Mouse (Mus musculus) frontal cortex, postnatal 14 days (tissue): Measurements from ENCODE around the gene Fadd.

Experiments used
- DNase-seq, 2 experiments: peaks; one replicate each; pipeline ENCODE4 v3.0.0; 2022; ENCODE audit warnings: low spot score in 2 of 2

The Fadd gene

DNA sequence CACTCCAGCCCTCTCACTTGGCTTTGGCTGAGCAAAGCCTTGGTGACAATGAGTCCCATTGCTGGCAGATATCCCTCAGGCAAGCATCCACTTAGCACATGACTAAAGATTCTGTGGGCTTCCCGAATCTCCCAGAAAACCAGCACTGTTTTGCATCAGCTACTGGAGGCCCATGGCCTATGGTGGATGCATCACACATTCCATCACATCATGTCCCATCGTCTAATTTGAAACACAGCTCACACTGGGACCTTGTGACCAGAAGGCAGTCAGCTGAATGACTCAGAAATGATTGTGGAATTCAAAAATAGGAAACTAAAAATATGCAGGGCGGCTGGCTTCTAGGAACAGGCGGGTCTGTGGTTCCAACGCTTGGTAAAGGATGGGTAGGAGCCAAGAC, 4.4 kb downstream of the Fadd start:
- no peak for DNase-seq

DNA sequence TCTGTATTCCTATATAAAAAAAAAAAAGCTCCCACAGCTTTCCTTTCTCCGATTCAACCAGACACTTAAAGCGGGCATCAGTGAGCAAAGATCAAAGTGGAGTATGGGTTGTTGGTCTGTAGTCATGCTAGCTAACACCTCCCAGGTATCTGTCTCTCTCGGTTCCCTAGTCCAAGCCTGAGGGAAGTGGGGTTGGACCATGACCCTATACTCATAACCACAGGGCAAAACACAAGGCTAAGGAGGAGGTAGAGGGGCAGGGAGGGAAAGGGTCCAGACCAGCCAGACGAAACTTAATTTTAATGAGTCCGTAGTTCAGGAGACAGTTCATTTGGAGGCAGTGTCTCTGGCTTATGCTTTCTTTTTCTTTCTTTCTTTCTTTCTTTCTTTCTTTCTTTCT, 10.0 kb downstream of the Fadd start:
- no peak for DNase-seq

GRCm38 (mm10) chr7:144571598-144571997, 10.7 kb downstream of the Fadd start:
- no peak for DNase-seq

DNA sequence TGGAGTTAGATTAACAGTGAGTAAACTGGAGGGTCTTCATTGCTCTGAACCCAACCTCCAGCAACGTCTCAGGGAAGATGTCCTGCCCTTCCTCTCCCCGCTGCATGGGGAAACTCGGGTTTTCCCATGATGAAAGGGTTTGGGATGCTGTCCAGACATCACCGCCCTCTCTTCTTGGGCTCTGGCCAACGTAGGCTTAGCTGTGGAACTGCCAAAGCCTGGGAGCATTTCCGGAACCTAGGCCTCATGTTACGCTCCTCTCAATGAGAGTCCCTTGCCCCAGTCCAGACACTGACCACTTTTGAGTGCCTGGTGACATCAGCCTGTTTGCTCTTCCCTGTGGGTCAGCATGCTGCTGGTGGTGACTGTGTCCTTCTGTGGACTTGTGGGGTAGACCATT, 12.8 kb downstream of the Fadd start:
- DNase-seq: no peak

- DNase-seq: no peak
These were observed 14.2 kb downstream of the Fadd start for GRCm38 (mm10) chr7:144568091-144568490.

DNA sequence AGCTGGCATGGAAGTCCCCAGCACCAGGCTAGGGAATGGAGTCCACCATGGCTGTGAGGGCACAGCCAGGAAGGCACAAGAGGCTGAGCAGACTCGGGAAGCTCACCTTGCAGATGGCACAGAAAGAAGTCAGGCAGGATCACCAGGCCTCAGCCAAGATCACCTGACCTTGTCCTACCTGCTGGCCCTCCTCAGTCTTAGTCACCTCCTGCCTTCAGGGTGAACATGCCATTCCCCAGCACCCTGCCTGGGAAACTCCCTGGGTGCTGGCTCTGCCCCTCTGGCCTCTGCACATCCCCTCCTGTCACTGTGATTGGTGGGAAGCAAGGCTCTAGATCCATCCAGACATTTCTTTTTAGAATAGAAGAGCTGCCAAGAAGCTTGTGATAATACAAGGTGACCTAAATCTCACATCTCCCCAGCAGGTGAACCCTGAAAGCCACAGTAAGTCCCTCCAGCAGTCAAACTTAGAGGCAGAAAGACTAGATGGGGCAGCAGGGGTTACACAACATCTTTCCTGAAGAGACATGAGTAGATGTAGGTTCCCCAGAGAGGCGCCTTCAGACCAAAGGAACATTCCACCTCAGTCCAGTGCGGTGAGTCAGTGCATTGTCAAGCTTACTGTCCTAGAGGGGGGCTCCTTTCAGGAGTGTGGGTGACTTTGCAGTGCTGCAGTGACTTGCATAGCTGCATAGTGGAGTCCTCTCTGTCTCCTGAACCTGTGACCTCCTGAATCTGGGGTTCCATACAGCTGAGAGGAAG, 15.2 kb downstream of the Fadd start:
- no peak for DNase-seq

DNA sequence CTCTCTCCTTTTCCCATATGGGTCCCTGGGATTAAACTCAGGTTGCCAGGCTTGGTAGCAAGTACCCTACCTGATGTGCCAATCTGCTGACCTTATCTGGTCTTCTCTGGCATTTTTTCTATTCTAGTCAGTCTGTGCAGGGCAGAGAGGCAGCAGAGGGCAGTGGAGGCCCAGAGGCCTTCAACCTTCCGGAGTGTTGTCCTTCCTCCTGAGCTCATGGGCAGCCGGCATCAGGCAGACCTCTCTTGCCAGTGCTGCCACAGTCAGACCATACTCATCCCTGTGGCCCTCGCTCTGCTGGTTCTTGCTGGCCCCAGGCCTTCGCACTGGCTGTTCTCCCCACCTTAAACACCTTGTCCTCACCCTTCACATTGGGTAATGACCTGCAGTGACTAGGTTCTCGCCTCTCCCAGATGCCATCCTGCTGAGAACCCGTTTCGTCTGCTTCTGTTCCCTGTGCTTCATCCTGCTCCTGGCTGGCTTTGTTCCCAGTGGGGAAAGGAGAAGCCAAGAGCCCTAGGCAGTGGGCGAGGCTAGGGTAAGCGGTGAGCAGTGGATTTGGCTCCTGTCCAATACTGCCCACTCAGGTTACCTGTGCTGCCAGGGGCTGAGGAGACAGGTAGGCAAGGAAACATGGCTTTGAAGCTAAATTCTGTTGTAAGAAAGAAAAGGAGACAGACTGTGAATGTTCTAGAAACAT, 18.7 kb downstream of the Fadd start:
- DNase-seq: no peak

DNA sequence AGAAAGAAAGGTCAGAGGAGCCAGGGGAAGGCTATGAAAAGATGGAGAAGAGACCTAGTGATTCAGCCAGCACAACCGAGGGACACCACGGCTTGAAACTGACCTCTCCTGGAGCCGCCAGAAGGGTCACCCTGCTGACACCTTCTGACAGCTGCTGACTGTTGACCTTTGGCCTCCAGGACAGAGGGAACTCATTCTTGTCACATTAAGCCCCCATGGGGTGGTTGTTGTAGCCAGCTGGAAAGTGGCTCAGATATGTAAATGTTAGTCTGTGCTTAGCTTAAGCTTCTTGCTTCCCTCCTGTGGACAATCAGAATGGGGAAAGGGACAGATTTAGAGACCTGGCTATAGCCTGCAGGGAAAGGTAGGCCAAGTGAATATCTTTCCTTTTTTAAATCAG, 20.2 kb downstream of the Fadd start:
- DNase-seq: no peak

DNA sequence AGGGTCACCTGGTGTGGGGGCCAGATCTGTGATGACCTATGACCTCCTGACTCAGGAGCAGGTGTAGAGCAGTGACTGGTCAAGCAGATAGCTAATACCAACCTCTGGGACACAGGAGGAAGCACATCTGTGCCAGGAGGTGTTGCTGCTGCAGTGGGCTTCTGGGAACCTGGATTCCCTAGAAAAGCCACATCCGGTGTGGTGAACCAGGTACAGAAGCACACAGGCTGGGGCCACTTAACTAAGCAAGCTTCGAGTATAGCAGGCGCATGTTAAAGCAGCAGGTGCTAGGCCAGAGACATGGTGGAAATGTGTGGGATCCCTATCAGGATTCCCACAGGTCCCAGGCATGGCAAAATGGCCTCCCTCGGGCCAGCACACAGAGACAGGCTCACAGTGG, 21.7 kb downstream of the Fadd start:
- DNase-seq: no peak

DNA sequence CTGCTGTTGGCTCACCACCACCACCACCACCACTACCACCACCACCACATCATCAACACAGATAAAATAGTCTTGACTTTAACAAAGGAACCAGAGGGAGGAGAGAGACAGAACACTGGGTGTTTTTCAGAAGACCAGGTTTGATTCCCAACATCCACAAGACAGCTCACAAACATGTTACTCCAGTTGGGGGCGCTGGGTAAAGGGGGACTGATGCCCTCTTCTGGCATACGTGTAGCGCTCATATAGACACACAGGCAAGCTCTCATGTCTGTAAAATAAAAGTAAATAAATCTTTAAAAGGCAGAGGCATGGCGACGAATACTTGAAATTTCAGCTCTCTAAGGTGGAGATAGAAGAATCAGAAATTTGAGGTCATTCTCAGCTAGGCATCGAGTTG, 23.7 kb downstream of the Fadd start:
- DNase-seq: no peak

DNA sequence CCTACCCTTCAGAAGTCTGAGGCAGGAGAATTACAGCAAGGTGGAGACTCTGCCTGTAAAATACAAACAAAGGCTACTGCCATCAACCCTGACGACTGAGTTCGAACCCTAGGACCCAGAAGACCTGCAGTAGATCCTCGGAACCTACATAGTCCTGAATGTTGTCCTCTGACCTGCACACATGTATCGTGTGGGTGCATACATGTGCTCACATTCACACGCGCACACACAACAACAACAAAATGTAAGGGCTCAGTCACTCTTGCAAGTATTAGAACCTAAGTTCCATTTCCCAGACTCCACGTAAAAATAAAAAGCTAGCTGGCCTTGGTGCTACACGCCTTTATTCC, 28.2 kb downstream of the Fadd start:
- DNase-seq: no peak

DNA sequence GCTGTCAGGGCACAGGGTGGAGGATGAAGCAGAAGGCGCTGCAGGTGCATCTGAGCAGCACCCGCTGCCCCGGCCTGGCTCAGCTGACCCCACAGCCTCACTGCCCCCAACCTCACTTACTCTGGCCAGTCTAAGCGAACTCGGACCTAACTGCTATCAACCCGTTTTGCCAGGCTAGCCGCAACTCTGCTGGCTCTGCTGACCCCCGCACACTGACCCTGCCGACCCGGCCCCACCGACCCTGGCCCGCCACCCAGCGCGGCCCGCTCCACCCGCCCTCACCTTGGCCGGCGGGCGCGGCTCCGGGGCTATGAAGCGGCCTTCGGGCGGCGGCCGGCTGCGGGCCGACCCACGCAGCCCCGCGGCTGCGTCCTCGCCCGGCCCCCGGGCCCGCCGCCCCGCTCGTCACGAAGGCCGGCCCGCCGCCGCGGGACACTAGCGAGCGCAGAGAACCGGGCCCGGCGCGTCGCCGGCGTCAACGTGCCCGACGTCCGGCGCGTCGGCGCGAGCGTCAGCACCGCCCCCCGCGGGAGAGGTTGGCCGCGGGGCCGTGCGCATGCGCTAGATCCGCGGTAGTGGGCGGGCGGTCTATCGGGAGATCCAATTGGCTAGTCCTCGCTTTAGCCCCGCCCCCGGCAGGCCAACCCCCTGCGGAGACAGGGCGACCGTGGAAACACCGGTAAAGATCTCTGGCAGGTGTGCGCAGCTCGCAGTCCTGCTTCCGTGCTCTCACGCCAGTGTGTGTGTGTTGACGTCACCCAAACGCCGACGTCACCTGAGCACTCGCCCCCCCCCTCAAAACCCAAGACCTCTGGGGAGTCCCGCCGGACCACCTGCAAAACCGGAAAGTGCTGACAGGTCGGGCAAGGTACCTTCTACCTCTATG, 28.8 kb downstream of the Fadd start, which contains the start of gene Ppfia1:
TSS of gene Ppfia1 (minus strand) at position 493 of the 886 bp plus-strand sequence.
- peak; percentile 95 to 98 for DNase-seq

DNA sequence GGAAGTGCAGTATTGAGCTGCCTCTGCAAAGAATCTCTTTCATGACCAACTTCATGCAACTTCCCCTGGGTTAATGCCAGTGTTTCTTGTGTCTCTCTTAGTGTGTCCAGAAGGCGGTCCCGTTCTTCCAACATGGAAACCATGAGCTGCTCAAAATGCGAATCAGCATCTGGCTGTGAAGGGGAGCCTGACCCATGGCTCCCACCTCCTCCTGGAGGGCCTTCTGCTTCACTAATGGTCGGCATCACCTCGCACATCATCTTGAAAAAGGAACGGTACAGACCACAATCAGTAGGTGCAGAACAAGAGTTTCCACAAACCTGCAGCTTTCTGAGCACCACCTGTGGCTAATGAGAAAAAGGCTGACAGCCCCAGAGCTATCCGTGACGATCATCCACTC, 30.0 kb downstream of the Fadd start:
- DNase-seq: no peak

GRCm38 (mm10) chr7:144550811-144551210, 31.5 kb downstream of the Fadd start:
- DNase-seq: no peak

- DNase-seq: no peak
These were observed 32.2 kb downstream of the Fadd start for GRCm38 (mm10) chr7:144549904-144550566.

GRCm38 (mm10) chr7:144545231-144545630, 37.0 kb downstream of the Fadd start:
- no peak for DNase-seq

DNA sequence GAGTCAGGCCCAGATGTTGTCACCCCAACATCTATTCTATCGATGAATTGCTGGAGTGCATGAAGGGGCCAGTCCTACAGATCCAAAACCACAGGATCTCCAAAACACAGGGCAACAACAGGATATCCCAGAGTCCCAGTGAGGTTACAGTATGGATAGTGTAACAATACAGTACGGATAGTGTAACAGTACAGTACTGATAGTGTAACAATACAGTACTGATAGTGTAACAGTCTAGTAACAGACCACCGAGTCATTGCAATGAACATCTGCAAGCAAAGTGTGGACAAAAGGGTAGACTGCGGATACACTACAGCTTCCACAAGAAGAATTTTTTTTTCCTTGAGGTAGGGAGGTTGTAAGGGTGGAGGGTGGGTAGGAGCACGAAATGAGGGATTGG, 40.9 kb downstream of the Fadd start:
- DNase-seq: no peak

DNA sequence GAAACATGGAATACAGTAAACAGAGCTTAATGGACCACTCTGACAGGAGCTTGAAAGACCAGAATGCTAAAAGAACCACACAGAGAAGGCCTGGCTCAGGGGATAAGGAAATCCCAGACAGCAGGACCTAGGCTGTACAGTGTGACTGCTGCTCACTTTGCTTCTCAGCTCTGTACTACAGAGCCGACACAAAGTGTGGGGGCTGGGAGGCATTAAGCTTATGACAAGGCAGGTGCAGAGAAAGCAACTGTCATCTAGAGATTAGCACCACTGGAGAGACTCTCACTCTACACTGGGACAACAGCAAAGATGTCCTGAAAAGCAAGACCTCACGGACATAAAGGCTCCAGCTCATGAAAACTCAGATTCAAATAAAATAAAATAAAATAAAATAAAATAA, 43.1 kb downstream of the Fadd start:
- no peak for DNase-seq

GRCm38 (mm10) chr7:144538030-144538644, 44.1 kb downstream of the Fadd start:
- DNase-seq: no peak

GRCm38 (mm10) chr7:144536367-144536766, 45.9 kb downstream of the Fadd start:
- no peak for DNase-seq

DNA sequence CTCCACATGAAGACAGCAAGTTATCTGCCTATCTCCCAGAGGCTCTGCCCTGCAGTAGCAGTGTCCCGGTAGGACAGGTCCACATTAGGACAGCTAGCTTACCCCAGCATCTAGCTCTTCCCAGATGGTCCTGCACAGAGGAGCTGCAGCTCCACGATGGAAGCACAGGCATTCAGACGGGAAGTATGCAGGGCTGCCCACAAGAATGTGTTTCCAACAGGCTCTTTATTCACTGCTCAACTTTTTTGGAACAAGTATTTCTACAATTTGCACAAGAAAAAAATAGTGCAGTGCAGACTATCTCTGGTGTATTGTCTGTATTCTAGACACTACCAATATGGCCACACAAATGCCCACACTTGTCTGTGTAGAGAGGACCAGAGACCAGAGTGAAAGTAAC, 47.5 kb downstream of the Fadd start:
- DNase-seq: no peak
